Mouse (Mus musculus) fibroblast of lung, adult 2 months (primary cell): Measurements from ENCODE around the gene Adra2c.

Experiments used
- DNase-seq: peaks from one replicate; pipeline ENCODE4 v3.0.0-alpha.2; 2011; ENCODE audit warnings: low read depth

Adra2c gene

DNA sequence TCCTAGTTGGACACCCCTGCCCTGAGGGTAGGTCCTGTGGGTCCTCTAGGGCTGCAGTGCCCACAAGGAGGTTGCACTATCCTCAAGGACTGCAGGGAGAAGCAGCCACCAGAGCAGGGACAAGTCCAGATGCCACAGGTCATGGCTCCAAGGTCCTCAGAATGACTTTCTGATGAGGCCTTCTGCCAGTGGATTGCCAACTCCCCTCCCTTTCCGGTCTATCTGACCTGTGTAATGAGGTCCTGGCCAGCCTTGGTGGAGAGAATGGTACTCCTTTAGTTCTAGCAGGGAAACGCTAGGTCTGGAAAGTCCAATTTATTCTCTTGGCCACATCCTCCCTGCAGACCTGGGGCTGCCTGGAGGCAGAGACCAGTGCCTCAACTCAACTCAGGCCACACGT is at the start of gene Adra2c:
Gene Adra2c (plus strand): TSS at position 301 of the 400 bp plus-strand sequence.
- DNase-seq = no peak

DNA sequence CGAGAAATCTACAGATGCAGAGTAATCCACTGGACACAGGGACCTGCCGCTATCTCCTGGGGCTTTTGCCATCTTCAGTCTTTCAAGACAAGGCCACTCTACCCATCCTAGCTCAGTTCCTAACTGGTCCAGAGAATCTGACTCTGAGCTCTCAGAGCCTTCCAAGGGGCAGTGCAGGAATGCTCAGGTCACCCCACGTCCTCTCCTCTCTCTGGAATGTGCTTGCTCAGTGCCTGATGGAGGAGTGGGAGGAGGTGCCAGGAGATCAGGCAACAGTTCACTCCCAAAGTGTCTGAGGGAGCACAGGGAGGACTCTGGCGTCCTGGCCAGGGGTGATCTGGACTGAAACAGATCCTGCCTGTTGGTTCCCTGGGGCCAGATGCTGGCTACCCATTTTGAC is 45.0 kb upstream of the Adra2c start:
- DNase-seq = no peak

DNA sequence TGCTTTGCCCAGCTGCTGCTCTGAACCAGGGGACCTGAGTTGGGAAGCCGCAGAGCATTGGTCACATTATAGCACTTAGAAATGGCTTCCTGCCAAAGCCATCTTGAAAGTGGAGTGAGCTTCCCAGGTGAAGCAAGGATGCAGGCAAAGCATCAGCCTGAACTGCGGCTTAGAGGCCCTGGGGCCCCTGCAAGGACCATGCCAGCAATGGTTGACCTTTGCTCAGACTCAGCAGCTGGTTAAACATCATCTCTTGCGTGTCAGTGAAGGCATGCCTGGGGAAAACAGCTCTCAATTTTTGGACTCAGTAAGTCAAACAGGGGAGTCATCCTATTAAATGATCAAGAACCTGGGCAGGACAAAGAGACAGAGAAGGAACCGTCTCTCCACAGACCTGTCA is 40.4 kb upstream of the Adra2c start:
- DNase-seq = no peak

DNA sequence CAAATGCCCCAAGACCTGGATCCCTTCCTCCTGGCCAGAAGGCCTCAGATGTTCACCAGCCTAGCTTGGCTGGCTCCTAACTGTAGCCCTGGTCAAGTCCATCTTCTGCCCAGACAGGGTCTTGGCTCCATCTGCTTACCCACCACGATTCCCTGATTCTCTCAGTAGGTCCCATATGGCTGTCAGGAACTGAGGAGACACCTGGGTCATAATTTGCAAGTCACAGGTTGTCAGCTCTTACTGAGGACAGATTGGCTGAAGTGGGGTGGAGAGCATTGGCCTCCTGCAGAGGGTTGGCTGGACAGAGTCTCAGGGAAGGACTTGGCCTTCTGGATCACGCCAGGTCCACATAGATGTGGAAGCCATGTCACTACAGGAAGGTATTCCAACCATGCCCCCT is 39.5 kb upstream of the Adra2c start:
- DNase-seq = no peak

DNA sequence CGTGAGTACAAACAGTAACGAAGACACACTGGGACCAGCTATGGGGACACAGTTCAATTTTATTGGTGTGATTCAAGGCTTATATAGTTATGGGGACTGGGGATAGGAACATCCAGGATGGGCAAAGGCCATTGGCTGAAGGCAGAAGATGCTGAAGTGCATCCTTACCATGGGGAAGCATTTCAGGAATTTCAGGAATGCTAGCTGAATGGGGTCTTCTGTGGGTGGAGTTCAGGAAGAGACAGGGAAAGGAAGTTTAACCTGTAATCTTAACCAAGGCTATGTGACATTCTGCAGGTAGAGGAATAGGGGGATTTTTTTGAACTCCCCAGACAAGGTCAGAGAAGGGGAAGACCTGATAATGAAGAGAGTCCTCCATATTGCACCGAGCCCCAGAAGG is 36.6 kb upstream of the Adra2c start:
- DNase-seq = no peak

DNA sequence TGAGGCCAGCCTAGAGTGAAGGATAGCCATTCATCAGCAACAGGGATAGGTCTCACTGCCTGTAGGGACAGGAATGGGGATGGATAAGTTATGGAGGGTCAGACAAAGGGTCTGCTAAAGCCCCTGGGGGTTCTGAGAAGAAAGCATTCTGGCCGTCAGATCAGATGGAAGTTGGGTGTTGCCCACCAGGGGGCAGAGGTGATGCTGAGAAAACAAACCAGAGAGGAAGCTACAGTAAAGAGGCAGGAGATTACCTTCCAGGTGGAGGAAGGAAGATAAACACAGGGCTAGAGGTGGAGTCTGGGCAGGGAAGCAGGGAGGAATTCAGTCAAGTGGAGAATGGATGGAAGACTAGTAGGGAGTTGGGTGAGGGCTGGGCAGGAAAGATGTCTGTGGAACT is 33.9 kb upstream of the Adra2c start:
- DNase-seq = no peak

DNA sequence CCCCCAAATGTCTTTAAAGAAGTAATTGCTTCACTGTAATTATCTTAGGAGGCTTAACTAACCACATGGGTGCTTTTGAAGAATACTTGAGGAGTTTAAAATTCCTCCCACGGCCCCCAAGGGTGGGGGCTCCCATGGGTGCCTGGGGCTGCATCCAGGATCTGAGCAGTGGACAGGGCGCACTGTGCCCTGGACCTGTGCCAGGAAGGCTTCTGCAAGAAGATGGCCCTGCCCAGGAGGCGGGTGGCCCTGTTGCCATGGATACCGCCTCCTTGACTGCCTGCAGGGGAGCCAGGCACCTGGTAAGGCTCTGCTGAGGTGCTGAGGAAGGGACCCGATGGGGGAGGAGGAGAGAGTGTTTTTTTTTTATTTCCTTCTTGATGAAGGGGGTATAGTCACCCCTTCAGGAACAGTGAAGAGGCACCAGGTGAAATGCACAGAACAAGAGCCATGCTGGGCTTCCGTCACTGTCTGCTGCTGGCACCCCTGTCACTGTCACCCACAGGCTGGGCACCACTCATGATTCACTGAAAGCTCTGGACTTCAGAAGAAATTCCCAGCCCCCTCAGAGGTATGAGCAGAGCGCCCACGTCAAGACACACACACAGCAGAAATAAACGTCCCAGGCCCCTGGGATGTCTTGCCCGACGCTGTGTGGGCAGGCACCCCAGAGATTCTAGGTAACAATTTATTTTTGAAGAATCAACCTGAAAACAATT is 32.4 kb upstream of the Adra2c start:
- no peak for DNase-seq

DNA sequence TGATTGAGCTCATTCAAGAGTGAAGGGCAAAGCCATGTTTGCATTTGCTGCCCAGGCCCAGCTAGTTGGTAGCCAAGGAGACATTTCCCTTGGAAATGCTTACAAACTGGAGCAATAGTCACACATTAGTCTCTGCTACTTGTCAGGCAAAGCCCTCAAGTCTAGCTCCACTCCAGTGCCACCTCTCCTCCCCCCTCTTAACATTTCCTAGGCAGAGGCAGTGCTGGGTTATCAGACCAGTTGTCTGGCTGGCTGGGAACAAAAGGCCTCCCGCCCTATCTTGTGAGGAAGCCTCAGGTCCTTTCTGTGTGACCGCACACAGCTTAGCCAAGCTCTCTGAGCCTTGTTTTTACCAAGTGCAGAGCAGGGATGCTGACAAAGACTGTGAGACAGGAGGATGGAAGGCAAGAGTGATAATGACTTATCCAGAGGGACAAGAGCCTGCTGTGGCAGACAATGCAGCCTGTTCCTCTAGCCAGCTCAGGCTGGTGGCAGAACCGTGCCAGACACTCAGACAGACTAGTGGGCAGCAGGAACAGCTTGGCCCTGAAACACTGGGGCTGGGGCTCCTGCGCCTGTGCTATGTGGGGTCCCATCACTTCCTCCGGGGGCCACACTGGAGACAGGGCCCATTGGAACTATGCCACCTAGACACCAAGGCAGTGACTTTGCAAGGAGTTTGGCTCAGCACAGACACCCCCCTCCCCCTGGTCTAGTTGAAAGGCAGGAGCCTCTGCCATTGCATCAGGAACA is 23.0 kb upstream of the Adra2c start:
- DNase-seq = no peak

DNA sequence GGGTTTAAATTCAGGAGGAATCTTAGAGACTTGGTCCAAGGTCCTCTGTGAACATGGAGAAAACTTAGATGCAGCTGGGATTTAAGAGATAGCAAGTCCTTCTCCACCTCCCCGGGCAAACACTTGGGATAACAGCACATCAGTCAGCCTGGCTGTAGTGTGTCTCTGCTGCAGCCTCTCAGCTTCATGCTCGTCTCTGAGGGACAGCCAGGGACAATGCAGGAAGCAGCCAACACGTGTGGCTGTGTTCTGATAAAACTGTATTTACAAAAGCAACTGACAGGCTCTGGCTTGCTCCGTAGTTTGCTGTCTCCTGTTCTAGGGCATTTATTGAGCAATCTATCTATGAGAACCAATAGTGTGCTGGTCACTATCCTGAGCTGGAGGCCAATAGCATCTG is 14.4 kb upstream of the Adra2c start:
- no peak for DNase-seq

DNA sequence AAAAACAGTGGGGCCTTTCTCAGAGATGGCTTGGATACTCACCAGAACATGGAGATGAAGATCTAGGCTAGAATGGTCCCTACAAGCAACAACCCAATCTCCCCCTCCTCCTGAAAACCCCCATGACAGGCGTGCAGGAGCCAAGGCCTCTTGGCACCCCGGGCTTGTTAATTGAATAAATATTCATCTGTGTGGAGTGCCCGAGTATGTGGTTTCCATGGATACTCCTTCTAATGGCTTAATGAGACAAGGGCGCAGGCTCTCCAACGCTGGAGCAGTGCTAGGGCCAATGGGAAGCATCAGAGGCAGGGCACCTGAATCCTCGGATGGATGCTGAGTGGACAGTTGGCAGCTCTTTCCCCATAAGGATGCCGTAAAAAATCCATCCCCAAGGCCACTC is 10.6 kb upstream of the Adra2c start:
- no peak for DNase-seq

DNA sequence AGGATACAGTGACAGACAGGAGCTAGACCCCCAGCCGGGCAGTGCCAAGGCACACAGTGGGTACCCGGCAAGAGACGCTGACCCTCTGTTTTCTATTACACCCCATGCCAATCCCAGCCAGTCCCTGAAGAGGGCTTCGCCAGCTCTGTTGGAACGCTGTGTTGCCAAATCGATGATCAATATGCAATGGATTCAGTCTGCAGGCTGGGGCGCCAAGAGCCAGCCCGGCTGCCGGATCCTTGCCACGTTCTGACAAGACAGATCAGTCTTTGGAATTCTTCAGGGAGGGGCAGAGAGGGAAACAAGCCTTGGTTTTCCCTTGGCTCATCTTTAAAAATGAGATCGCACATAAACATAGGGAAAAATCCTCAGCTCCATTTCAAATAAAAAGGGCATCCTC is 2.8 kb upstream of the Adra2c start:
- DNase-seq = no peak

DNA sequence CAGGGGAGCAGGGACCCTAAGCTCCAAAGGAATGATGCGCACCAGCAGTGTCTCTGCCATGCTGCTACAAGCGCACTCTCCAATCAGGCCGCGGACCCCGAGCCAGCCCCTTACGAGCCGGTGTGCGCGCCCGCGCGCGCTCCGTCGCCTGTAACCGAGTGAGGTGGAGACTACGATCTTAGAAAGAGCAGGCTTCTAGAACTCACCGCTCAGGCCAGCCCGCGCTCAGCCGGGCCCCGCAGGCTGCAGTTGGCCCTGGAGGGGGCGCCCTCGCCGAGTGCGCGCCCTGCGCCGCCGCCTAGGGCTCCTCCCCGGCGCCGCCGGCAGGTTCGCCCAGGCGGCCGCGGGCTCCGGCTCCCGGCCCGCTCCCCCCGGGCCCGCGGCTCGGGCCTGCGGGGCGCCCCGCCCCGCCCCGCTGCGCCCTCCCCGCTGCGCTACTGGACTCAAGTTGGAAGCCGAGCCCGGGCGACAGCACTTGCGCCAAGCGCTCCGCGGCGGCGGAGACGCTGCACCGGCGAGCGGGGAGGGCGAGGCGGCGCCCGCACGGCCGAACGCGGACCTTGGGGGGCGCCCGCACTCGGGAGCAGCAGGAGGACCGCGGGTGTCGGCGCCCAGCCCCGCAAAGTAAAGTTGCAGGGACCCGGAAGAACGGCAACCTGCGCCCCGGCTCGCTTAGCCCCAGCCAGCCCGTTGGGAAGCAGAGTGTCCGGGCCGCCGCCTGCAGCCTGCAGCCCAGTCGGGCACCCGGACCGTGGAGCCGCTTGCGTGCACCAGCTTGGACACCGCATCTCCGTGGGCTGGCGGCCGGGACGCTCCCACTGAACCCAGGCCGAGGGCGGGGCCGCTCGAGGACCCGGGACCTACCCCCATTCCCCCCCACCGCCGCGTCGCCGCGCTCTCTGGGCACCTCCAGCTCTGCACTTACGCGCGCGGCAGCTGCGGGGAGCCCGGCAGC is 899 bp downstream of the Adra2c start:
- no peak for DNase-seq

DNA sequence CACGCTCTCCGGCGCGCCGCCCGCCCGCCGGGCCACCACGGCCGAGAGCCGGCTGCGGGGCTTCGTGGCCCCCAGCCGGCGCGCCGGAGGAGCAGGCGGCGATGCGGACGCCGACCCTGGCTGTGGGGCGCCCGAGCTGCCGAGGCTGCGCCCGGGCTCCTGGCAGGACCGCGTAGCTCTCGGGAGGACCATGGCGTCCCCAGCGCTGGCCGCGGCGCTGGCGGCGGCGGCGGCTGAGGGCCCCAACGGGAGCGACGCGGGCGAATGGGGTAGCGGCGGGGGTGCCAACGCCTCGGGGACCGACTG is 1.5 kb downstream of the Adra2c start:
- no peak for DNase-seq

DNA sequence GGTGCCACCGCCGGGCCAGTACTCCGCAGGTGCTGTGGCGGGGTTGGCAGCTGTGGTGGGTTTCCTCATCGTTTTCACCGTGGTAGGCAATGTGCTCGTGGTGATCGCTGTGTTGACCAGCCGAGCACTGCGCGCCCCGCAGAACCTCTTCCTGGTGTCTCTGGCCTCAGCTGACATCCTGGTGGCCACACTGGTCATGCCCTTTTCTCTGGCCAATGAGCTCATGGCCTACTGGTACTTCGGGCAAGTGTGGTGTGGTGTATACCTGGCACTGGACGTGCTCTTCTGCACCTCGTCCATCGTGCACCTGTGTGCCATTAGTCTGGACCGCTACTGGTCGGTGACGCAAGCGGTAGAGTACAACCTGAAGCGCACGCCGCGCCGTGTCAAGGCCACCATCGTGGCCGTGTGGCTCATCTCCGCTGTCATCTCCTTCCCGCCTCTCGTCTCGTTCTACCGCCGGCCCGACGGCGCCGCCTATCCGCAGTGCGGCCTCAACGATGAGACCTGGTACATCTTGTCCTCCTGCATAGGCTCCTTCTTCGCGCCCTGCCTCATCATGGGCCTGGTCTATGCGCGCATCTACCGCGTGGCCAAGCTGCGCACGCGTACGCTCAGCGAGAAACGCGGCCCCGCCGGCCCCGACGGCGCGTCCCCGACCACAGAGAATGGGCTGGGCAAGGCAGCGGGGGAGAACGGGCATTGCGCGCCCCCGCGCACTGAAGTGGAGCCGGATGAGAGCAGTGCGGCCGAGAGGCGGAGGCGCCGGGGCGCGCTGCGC is 2.1 kb downstream of the Adra2c start:
- no peak for DNase-seq

DNA sequence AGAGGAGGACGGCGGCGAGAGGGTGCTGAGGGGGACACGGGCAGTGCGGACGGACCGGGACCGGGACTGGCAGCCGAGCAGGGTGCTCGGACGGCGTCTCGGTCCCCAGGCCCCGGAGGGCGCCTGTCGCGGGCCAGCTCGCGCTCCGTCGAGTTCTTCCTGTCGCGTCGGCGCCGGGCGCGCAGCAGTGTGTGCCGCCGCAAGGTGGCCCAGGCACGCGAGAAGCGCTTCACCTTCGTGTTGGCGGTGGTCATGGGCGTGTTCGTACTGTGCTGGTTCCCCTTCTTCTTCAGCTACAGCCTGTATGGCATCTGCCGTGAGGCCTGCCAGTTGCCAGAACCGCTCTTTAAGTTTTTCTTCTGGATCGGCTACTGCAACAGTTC is 2.7 kb downstream of the Adra2c start:
- no peak for DNase-seq

DNA sequence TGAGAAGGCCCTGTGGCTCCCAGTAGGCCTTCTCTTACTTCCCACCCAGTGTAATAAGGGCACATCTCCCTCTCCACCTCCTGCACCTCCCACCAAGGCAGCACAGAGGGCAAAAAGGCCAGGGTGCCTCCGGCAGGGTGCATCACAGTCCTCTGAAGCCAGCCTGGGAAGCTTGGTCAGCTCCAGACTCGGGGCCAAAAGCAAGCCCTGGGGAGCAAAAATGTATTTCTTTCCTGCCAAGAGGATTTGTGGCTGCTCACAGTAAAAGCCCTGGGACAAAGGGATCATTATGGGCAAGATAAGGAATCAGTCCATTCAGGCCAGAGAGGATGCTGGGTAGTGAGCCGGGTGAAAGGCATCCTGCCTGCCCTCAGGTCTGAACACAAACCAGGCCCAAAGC is 7.2 kb downstream of the Adra2c start:
- DNase-seq = peak; percentile 54

DNA sequence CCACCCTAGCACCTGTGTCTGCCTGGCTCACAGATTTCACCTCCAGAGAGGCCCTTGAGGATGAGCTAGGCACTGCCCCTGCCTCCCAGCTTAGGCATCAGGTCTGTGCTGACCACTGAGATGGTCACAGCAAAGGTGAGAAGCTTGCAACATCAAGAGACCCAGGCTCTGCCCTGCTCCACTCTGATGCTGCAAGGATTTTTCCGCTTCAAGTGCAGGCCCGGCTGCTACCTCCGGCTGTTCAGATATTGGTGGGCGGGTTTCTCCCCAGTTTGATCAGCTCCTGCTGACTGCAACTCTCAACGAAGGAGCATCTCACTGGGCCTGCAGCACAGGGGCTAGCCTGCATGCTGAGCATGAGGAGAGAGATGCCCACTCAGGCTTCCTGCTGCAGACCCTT is 8.1 kb downstream of the Adra2c start:
- no peak for DNase-seq

DNA sequence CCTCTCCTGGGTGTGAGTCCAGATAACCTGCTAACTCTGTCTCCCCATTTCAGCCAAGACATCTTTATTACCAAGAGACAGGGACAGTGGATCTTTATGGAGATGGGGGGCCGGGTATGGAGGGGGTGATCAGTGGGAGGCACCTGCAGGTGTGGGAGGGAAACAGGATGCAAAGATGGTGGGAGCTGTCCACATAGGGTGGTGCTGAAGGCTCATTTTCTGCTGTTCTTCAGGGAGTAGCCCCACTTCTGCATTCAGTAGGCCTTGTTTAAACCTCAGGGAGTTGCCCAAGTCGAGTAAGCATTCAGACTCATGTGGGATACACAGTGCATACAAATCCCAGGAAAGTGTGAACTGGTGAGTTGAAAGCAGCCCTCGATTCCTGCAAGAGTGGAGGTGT is 21.5 kb downstream of the Adra2c start:
- DNase-seq = no peak

DNA sequence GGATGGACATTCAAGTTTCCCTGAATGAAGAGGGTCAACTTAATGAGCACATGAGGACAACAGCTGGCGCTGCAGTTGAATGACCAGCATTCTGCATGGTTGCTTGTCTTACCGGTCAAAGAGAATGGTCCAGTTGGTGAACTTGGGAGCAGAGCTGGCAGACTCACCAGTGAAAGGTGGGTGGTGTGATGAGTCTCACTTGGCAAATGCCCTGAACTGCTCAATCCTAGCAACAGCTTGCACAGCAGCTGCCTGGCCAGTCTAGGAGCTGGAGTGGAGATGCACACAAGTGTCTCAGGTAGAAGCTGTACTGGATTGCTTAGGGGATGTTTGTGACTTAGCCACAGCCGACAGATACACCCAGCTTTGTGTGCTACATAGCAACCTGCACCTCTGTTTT is 26.1 kb downstream of the Adra2c start:
- DNase-seq = no peak

DNA sequence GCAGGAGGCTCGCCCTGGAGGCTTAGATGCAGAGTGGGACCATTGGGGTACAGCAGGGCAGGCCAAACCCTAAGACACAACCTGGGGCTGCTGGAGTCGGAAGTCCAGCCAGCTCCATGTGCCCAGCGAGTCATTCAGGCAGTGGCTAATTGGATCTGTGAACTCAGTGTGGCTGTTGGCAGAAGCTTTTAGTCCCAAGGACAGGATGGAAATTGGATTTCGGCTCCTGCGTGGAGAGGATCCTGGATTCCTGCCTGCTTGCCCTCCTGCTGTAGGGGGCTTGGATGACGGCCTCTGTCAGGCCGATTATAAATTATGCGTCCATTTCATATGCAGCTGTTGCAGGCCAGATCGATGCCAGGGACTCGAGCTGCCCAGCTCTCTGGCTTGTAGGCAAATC is 27.2 kb downstream of the Adra2c start:
- no peak for DNase-seq

DNA sequence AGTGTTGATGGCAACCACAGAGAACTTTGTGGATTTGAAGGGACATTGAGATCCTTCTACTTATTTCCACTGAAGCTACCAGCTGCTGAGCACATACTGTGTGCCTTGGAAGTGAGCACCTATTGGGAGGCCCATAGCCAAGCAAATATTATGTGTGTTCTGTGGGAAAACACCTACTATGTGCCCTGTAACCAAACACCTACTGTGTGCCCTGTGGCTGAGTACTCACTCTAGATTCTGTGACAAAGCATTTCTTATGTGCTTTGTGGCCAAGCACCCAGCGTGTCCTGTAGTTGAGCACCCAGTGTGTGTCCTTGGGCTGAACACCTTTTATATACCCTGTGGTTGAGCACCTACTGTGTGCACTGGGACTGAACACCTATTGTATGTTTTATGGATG is 28.6 kb downstream of the Adra2c start:
- no peak for DNase-seq

DNA sequence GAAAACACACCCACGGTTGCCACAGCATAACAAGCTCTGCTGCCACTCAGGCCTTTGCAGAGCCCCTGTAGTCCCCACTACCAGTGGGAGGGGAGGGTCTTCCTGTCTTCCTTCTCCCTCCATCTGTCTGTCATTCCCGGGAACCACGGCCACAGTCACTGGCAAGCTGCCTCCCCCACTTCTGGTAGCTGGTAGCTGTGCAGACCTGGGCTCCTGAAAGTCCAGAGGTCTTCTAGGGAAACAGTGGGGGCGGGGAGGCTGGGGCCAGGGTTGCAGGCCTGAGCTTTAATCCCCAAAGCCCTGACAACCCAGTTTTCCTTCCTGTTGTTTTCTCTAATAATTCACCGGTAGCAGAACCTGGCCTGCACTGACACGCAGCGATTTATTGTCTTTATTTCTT is 31.7 kb downstream of the Adra2c start:
- DNase-seq = no peak
